Mouse (Mus musculus) CD4-positive helper T cell, adult 2 months (primary cell): Measurements from ENCODE around the gene Xrra1.
"Not testable (repeated sequence)": the region's sequence is repeated elsewhere in the genome, so short reads cannot be mapped to it uniquely, and the experiment has no call there.

Source experiments
- DNase-seq: peaks from one replicate; pipeline ENCODE4 v3.0.0-alpha.2; 2012; ENCODE audit warnings: low read depth, missing footprints, low spot score

Xrra1 gene

DNA sequence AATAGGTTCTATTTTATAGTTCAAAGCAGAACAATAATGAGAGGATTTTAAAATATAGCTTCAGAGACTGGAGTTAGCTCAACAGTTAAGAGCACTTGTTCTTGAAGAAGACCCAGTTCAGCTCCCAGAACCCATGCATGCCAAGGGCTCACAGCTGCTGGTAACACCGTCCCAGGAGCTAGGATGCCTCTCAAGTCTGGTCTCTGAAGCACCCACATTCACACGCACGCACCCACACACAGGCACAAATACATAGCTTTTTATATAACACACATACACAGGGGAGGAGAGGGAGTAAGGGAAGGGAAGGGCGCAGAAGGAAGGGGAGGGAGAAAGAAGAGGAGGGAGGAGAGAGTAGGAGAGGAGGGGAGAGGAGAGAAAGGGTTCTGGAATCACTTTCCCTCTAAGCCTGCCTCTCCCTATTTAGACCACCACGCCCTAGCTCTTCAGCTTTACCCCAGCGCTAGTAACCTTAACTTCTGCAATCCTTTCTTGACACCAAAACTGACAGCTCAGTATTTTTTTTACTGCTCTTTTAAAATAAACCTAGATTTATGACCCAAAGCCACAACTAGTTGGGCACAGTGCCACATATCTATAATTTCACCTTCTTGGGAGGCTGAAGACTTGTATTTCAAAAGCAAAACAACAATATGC, 94.7 kb downstream of the Xrra1 start:
- DNase-seq = no peak

DNA sequence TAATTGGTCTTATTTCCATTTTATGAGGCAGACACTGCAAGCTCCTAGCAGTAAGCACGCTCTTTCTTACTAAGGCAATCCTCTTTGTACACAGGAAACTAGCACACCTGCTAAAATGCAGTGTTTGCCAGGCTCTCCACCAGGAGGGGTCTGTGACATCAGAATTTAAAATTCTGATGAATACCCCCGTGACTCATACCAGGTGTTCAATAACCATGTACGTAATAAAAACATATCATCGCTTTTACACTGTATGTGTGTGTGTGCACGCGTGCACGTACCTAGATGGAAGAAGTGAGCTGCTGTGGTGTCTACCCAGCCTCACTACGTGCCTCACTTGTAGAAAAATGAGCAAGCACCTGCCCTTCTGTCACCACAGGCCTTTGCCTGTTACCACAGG, 95.3 kb downstream of the Xrra1 start:
- DNase-seq = peak; percentile 54

GRCm38 (mm10) chr7:99956095-99956494, 97.2 kb downstream of the Xrra1 start:
- no peak for DNase-seq

DNA sequence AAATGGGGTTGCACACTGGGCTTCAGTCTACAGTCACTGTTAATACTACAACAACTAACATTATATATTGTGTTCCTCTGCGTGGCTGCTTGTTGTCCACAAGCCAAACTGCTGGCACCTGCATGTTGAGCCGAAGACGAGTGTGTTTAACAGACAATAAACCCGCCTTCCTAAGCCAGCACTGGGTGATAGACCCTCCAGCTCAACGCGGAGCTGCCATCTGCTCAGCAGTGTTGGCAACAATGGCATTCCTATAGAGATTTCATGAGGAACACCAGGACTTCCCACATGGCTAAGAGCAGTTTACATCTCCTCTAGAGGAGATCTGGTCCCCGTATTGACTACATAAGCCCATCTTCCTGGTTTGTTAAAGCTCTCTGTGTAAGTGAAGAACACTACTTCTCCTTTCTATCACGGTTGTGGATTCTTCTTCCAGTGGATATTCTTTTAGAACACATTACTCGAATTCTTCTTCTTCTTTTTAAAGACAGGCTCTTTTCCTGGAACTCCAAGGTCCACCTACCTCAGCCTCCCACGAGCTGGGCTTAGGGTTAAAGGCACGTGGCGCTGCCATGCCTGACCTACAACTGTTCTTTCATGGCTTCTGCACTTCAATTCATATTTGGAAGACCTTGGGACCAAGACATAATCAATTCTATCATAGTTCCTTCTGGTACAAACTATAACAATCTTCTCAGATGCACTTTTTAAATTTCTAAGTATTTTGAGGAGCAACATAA, 98.5 kb downstream of the Xrra1 start:
- DNase-seq = no peak

DNA sequence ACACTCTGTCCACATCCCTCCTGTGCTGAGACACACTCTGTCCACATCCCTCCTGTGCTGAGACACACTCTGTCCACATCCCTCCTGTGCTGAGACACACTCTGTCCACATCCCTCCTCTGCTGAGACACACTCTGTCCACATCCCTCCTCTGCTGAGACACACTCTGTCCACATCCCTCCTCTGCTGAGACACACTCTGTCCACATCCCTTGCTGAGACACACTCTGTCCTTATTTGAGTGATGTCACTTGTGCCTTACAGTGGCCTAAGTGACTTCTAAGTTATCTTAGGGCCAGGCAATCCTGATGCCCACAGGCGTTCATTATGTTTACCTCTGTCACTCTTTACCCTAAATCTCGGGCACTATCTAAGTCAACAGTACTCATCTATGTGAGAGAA, 101.7 kb downstream of the Xrra1 start:
- DNase-seq = not testable (repeated sequence)

DNA sequence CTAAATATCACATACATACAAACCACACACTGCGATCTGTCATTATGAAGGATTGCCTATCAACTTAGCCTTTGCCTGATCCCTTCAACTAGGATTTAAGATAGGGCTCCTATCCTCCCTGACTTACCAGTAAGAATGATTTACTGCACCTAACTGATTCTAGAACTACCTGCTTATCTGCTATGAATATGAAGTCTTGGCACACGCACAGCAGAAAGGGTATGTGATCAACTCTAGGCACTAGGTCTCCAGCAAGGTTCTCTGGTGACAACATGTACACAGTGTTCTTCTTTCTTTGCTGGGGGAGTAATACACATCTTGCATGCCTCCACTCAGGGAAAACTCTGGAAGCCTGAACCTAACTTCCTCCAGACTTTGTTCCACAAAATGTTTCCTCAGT, 102.6 kb downstream of the Xrra1 start:
- no peak for DNase-seq

GRCm38 (mm10) chr7:99962536-99963236, 103.8 kb downstream of the Xrra1 start:
- DNase-seq = no peak

DNA sequence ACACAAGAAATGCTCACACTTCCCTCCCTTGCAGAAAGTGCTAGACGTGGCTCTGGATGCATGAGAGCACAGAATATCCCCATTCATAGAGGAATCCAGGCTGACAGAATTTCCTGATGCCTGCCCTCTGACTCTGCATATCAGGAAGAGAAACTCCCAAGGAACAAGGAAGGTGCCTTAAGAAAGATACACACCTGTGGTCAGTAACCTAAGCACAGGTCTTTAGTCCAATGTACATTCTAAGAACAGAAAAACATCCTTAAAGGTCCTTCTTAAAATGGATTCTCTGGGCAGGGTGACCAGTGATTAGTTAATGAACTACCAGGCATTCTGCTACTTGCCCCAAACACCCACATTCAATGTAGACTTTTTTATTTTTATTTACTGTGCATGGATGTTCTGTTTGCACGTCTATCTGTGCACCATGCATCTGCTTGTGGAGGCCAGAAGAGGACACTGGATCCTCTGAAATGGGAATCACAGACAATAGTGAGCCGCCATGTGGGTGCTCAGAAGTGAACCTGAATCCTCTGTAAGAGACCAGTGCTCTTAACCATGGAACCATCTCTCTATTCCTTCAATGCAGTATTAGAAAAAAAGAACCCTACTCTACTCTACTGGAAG, 104.4 kb downstream of the Xrra1 start:
- no peak for DNase-seq

DNA sequence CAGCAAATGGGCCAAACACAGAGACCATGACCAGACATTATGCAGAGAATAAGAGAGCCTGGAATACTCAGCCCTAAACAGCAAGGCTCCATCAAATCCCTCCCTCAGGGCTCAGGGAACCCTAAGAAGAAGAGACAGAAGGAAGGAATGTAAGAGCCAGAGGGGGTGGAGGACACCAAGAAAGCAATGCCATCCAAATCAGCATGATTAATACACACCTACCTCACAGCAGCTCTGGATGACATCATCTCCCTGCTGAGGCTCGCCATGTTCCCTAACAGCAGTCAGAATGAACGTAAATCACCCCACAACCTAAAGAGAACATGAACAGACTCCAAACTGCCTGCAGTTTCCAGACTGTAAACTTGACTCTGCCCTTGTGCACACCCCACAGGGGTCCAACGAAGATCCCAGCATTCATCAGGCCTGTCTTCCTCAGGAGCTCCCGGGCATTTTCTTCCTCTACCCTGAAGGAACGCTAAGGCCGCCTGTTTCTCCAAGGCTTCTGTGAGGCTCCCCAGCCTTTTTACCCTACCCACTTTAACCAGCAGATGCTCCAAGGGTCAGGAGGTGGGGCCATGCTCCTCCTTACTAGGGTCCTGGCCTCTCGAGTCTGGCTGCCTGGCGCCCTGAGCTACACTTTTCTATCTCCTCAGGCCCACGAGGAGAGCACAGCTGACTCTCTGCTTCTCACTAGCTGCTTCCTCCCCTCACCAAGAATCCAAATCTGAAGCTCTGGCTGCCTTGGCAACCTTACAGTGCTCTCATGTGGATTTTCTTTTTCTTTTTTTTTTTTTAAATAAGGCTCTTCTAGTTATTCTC, 106.3 kb downstream of the Xrra1 start:
- DNase-seq = no peak

- no peak for DNase-seq
Measured at GRCm38 (mm10) chr7:99966011-99966721, 107.2 kb downstream of the Xrra1 start.
